Mouse (Mus musculus) layer of hippocampus, adult 2 months (tissue): Measurements from ENCODE around the gene Ccdc155. TPM values are rescaled to one million over a fixed set of nuclear protein-coding genes. Genes with fewer than 3 reads are reported as not detected.

ENCODE experiments used
- DNase-seq, 2 experiments: peaks; one replicate each; pipeline ENCODE4 v3.0.0; 2022; ENCODE audit warnings: low spot score in 2 of 2
- H3K27ac ChIP-seq: fragments of 200-600 bp; 2 replicates; pipeline ENCODE4 v1.8.1; 2022
- H3K4me3 ChIP-seq: fragments of 200-600 bp; 2 replicates; pipeline ENCODE4 v1.8.1; 2022; ENCODE audit warnings: mild to moderate bottlenecking
- CTCF ChIP-seq: fragments of 200-600 bp; conservative IDR thresholded peaks from 2 replicates; pipeline ENCODE4 v1.8.1; 2022; ENCODE audit warnings: antibody characterized with exemption, mild to moderate bottlenecking, moderate library complexity
- total RNA-seq, 2 experiments: library from RNA; stranded (reverse); gene quantifications; 2 replicates each; pipeline ENCODE4 v1.2.3; 2021

Gene Ccdc155
- total RNA-seq, 2 experiments from 2014 or later: 3.5 to 3.9 TPM

DNA sequence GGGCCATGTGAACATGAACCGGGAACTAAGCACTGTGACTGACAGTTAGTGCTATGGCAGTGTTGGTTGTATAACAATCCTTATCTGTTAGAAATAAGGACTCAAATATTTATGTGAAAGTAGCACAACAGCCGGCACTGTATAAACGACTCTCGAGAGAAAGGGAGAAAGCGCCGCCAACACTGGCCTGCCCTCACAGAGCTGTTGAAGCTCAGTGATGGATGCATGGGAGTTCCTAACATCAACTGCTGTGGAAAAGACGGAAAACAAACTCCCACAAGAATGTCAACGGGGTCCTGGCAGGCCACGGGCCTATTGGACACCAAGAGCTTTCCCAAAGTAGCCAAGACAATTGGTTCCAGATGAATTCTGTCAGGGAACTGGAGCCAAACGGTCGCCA, 53.4 kb downstream of the Ccdc155 start:
- Histone ChIP-seq H3K4me3 (no peak overlapping the region), H3K27ac (peak overlapping the region; percentile 67)
- TF ChIP-seq CTCF: no peak
- DNase-seq: no peak

DNA sequence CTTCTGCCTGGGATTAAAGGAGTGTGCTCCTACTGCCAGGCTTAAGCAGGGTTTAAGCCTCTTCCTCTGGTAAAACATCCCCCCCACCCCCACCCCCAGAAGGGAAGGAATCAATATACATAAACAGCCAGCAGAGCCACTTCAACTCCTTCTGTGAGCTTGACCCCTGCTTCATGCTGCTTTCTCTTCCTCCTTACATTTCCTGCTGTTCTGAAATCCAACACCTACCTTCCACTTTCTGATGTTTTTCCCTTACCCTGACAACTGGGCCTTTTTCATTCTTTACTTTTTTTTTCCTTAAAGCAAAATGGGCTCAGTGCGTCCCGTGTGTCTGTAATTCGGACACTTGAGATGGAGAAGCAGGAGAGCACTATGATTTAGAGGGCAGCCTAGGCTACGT, 54.4 kb downstream of the Ccdc155 start:
- no peak for DNase-seq
- peak overlapping the region; percentile 67; the same call in 1 of the 2 replicates for H3K27ac ChIP-seq
- no peak overlapping the region for H3K4me3 ChIP-seq
- no peak for TF ChIP-seq CTCF

DNA sequence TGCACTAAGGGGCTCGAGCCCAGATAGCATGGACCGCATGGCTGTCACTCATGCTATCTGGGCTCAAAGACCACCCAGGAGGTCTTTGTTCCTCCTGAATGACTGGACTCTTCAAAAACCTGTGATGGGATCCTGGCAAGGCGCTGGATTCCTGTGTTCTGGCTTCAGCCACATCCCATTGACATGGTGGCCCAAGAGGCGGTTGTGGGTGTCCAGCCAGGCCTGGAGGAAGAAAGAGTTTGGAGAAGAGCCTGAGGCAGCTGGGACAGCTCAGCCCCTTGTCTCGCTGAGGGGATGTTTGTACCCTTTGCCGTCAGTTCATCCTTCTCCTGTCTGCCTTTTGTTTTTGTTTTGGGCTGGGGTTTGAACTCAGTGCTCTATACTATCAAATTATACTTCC, 55.1 kb downstream of the Ccdc155 start:
- no peak for DNase-seq
- Histone ChIP-seq H3K27ac (no peak overlapping the region), H3K4me3 (no peak overlapping the region)
- TF ChIP-seq CTCF: no peak

DNA sequence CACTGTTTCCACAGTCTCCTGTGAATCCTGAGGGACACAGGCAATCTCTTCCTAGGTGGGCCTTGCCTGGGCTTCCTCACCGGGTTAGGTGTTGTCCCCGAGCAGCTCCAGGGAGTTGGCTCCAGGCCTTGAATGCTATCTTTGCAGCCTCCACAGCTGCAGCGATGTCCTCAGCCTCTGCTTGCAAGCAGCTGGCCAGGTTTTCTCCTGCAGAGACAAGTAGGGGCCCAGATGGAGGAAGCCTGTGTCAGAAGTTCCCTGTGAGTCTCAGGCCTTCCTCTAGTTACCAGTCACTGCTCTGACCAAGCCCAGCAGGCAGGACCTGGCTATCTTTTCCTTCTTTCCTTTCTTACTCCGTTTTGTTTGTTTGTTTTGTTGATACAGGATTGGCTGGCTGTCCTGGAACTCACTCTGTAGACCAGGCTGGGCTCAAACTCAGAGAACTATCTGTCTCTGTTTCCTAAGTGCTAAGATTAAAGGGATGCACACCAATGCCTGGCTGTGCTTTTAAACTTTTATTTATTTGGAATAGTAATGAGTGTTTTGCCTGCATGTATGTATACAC, 56.1 kb downstream of the Ccdc155 start:
- Histone ChIP-seq H3K27ac (no peak overlapping the region), H3K4me3 (no peak overlapping the region)
- DNase-seq: no peak
- no peak for TF ChIP-seq CTCF

DNA sequence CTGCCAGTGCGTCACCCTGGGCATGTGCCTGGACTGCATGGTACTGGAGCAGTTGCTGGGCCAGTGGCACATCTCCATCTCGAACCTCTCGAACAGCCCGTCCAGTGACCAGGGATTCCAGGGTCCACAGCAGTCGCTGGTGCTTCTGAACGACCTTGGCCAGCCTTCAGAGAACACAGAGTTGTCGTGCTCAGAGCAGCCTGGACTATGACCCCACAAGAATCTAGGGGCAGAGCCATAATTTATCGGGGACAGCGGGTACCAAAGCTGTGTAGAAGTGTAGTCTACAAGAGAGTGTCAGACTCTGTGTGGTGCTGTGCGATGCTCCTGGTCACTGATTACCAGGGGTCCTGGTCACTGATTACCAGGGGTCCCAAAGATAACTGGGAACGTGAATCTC, 56.8 kb downstream of the Ccdc155 start:
- TF ChIP-seq CTCF: no peak
- no peak for DNase-seq
- no peak overlapping the region for H3K4me3 ChIP-seq
- no peak overlapping the region for H3K27ac ChIP-seq

DNA sequence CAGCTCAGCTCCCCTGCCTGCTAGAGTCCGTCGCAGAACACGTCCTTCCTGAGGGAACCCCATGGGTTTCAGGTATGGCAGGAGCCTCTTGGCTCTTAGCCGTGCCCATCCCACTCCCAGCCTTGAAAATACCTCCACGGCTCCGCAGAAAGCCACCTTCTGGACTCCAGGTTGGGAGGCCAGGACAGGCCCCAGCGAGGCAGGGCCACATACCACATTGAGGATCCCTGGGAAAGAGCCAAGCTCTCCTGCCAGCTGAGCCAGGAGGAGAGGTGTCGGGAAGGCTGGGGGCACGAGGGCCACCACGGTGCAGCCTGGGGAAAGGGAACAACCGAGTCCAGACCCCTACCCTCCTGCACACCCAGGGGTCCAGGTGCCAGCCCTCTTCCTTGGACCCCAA, 57.4 kb downstream of the Ccdc155 start:
- DNase-seq: no peak
- no peak overlapping the region for H3K27ac ChIP-seq
- TF ChIP-seq CTCF: no peak
- H3K4me3 ChIP-seq: no peak overlapping the region

DNA sequence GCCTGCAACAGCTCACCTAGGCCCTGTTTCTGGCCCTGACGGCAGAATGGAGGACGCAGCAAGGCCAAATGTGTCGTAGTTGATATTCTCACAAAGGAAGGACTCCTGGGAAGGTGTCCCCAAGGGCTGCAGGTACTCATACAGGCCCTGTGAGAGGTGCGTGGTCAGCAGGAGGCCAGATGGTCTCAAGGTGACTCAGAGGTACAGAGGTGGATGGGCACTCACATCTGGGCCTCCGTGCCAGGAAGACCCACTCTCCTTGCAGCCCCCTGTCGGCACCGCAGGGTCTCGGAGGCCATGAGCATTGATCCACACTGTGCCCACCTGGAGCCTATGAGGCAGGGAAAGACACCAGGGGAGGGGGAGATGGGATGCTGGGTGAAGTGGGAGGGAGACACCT, 59.2 kb downstream of the Ccdc155 start:
- DNase-seq: no peak
- Histone ChIP-seq H3K27ac (no peak overlapping the region), H3K4me3 (no peak overlapping the region)
- TF ChIP-seq CTCF: no peak

DNA sequence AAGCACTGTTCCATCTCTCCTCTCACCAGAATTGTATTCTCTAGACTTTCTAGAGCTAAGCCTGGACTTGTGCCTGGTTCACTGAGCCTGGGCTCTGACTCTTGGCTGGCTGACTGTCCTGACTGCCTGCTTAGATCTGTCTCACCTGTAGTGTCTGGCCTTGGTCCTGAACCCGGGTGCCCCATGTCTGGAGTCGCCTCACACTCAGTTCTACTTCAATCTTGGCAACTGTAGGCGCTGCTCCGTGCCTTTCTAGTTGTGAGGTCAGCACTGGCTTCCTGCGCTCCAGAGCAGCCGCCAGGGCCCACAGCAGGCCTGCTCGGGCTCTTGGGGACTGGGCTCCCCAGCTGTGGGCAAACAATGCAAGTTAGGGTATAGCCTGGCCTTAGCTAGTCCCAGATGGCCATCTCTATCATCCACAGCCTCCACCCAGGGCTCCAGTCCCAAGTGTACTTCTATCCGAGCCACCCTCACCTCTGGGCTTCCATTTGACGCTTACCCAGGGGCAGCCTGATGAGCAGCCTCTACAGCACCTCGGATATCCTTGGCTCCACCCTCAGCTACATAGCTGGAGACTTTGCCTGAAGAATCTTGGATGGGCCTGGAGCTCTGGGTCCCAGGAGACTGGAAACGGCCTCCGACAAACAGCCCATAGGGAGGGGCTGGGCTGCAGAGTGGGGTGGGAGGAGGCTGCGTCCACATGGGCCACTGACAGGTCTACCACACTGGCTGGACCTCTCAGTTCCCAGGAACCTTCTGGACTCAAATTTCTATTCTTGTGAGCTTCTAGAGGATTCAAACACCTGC, 60.1 kb downstream of the Ccdc155 start:
- no peak for TF ChIP-seq CTCF
- no peak for DNase-seq
- Histone ChIP-seq H3K27ac (no peak overlapping the region), H3K4me3 (no peak overlapping the region)

DNA sequence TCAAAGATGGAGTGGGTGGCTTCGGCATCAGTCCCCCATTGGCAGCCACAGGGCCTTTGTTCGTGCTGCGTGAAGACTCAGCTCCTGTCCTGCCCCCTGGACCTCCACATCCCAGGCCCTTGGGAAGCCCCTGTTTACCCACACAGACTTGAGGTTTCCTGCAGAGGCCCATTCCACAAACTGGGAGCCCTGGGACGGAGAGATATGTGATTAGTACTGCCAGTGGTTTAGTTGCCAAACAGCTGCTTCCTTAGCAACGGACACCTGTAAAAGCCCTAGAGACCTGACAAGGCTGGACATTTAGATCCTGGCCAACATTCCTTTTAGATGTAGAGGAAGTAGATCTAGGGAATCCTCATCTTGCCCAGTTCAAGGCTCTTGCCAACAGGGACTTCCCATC, 62.8 kb downstream of the Ccdc155 start:
- H3K27ac ChIP-seq: no peak overlapping the region
- no peak for TF ChIP-seq CTCF
- DNase-seq: no peak
- no peak overlapping the region for H3K4me3 ChIP-seq

DNA sequence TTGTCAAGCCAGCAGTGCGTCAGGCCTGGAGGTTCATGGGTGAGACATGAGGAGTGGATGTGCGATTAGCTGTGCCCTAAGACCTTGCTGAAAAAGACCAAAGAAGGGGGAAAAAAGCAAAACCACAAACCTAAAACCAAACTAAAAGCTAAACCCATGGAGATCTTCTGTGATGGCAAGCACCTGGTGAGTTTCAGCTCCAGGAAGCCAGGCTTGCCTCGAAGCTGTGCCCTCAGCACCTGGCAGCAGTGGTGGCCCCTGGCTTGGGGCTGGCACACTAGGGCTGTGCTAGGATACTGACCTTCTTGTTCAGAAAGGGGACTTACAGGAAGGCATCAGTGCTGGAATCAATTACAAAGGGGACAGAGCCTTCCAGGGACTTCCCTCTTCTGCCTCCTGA, 63.4 kb downstream of the Ccdc155 start:
- no peak overlapping the region for H3K4me3 ChIP-seq
- no peak for TF ChIP-seq CTCF
- H3K27ac ChIP-seq: no peak overlapping the region
- DNase-seq: no peak

DNA sequence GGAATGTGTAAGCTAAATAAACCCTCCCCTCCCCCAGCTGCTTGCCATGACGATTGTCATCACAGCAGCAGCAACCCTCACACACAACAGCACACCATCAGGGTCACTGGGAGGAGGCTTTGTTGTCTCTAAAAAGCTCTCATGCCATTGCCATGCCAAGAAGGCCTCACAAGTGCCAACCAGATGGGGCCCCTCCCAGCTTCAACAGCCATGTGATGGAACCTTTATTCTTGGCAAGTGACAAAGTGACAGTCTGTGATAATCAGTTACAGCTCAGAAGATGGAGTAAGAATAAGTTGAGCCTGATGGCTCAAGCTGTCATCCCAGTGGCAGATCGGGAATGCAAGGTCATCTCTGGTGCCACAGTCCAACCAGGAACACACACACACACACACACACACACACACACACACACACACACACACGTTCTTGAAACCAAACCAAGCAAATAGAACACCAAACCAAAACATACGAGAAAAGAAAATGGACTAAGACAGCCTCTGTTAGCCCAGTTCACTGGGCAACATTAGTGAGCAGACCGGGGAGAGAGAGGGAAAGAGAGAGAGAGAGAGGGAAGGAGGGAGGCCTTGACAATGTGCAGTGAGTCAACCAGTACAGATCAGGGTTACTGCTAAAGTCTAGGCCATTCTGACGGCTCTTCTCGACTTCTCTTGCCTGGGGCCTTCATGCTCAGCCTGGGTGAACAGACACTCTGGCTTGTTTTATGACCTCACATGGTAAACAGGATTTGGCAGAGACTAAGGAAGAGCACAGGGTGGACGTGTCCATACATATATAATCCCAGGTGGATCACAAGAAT, 64.6 kb downstream of the Ccdc155 start:
- Histone ChIP-seq H3K27ac (no peak overlapping the region), H3K4me3 (no peak overlapping the region)
- no peak for TF ChIP-seq CTCF
- DNase-seq: no peak

DNA sequence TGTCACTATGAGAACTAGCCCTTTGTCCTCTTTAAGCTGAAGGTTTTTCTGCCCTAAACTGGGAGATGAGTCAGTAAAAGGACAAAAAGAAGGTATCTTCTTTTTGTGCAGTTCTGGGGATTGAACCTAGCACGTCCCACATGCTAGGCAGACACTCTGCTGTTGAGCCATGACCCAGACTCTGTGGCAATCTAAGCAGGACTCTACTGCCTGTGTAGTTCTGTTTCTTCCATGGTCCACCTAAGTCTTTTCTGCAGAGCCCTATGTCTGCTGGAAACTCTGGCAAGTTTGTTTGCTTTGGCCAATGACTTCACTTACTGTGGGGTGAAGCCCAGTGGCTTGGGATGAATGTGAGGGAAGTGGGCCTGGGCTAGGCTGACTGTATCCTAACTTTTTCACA, 66.3 kb downstream of the Ccdc155 start:
- no peak overlapping the region for H3K4me3 ChIP-seq
- DNase-seq: no peak
- H3K27ac ChIP-seq: no peak overlapping the region
- no peak for TF ChIP-seq CTCF
